Mouse (Mus musculus) ES-Bruce4 (cell line): ENCODE measurements around the gene Zfp3. TPM values are rescaled to one million over a fixed set of nuclear protein-coding genes. Genes with fewer than 3 reads are reported as not detected.

ENCODE experiments used
- H3K27ac ChIP-seq: 2 replicates; pipeline ENCODE4 v1.5.1; 2012; ENCODE audit warnings: low read length, inconsistent platforms; ENCODE audit not compliant: insufficient read depth
- H3K27me3 ChIP-seq: 2 replicates; pipeline ENCODE4 v1.6.1; 2012; ENCODE audit warnings: mild to moderate bottlenecking, low read length, inconsistent platforms; ENCODE audit not compliant: control insufficient read depth, poor library complexity, insufficient read depth, severe bottlenecking
- H3K36me3 ChIP-seq: 2 replicates; pipeline ENCODE4 v1.6.1; 2012; ENCODE audit warnings: inconsistent platforms, mild to moderate bottlenecking, low read length, moderate library complexity; ENCODE audit not compliant: control insufficient read depth, poor library complexity, insufficient read depth, severe bottlenecking
- H3K4me1 ChIP-seq: one replicate; pipeline ENCODE4 v1.8.1; 2011; ENCODE audit warnings: low read length; ENCODE audit not compliant: control insufficient read depth, insufficient read depth
- H3K4me3 ChIP-seq: 2 replicates; pipeline ENCODE4 v1.5.1; 2011; ENCODE audit warnings: low read depth, mild to moderate bottlenecking, low read length
- H3K9ac ChIP-seq: 2 replicates; pipeline ENCODE4 v1.6.1; 2012; ENCODE audit warnings: low read depth, mild to moderate bottlenecking, inconsistent platforms; ENCODE audit not compliant: poor library complexity, severe bottlenecking
- H3K9me3 ChIP-seq: replicated peaks from 2 replicates; pipeline ENCODE4 v1.6.1; 2012; ENCODE audit warnings: mild to moderate bottlenecking, low read length, inconsistent platforms; ENCODE audit not compliant: control insufficient read depth, poor library complexity, insufficient read depth, severe bottlenecking
- CTCF ChIP-seq: IDR thresholded peaks from one replicate; pipeline ENCODE4 v1.8.1; 2011; ENCODE audit warnings: low read depth, low read length
- EP300 ChIP-seq: IDR thresholded peaks from 2 replicates; pipeline ENCODE4 v1.6.1; 2011; ENCODE audit warnings: low read depth, low read length; ENCODE audit not compliant: insufficient read depth
- POLR2A ChIP-seq: IDR thresholded peaks from one replicate; pipeline ENCODE4 v1.8.1; 2011; ENCODE audit warnings: low read length; ENCODE audit not compliant: insufficient read depth
- polyA plus RNA-seq: library from polyadenylated mRNA; stranded (reverse); fragments of >200 nt; gene quantifications from 2 replicates; pipeline ENCODE4 v1.2.4, GENCODE M21; 2011; ENCODE audit warnings: low read depth; ENCODE audit not compliant: missing spikeins, insufficient read depth, insufficient read length

Zfp3 gene
- polyA plus RNA-seq, 1 experiment, result 3.6 TPM

- H3K4me1 ChIP-seq, result no peaks in the 10 kb centered on the region
- H3K9me3 ChIP-seq, result no peaks in the 10 kb centered on the region
- TF ChIP-seq POLR2A (no peak), CTCF (no peak), EP300 (no peak)
- H3K27me3 ChIP-seq, result no peaks in the 10 kb centered on the region
- H3K9ac ChIP-seq, result no peak overlapping the region
- H3K27ac ChIP-seq, result no peak overlapping the region
- no peaks in the 10 kb centered on the region for H3K36me3 ChIP-seq
- H3K4me3 ChIP-seq, result no peak overlapping the region
Observed at GRCm38 (mm10) chr11:70785908-70786307, 21.9 kb downstream of the Zfp3 start.

- TF ChIP-seq CTCF, result no peak
- no peak for TF ChIP-seq POLR2A
- Histone ChIP-seq H3K9me3 (no peaks in the 10 kb centered on the region), H3K4me3 (no peak overlapping the region), H3K9ac (no peak overlapping the region), H3K27ac (no peak overlapping the region), H3K36me3 (no peaks in the 10 kb centered on the region), H3K27me3 (no peaks in the 10 kb centered on the region), H3K4me1 (no peaks in the 10 kb centered on the region)
Observed at GRCm38 (mm10) chr11:70787052-70787451, 23.0 kb downstream of the Zfp3 start.

DNA sequence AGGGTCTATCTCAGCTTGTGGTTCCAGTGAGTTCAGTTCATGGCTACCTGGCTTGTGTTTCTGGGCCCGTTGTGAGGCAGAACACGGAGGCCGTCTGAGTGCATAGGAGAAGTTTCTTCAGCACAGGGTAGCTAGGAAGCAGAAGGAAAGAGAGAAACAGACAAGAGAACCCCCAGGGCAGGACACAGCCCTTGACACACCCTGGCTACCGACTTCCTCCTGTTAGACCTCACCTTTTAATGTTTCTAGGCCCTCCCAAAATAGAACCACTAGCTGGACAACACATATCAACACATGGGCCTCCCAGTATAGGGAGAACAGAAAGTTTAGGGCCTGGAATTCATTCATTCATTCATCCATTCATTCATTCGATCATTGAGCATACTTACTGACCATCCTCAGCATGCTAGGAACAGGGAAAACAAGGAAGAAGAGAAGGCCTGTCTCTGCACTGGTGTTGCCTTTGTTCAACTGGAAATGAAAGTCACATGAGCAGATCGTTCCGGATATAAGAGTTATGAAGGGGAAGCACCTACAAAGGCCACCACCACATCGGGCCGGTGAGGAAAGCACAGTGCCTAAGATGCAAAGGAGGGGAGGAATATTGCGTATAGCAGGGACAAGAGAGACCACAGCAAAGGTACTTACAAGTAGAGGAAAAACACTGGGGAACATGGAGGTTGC lies 25.1 kb downstream of the Zfp3 start:
- no peaks in the 10 kb centered on the region for H3K27me3 ChIP-seq
- H3K9ac ChIP-seq, result no peak overlapping the region
- no peaks in the 10 kb centered on the region for H3K36me3 ChIP-seq
- no peaks in the 10 kb centered on the region for H3K9me3 ChIP-seq
- no peak overlapping the region for H3K27ac ChIP-seq
- no peak overlapping the region for H3K4me3 ChIP-seq
- TF ChIP-seq POLR2A, result no peak
- H3K4me1 ChIP-seq, result no peaks in the 10 kb centered on the region

DNA sequence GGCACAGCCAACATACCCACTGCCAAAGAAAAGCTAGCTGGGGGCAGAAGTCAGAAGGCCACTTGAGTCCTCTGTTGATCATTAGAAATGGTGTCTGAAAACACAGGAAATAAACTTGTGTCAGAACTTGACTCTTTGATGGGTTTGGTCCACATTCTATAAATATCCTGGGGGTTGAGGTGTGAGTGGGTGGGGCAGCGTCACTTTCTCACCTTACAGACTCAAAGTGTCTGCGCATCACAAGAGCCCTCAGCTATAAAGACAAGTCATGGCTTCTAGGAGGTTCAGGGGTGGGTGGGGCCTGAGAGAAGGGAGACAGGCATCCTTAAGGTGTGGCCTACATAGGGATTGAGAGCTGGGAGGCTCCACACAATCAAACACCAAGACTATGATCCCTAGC lies 26.4 kb downstream of the Zfp3 start:
- H3K4me3 ChIP-seq, result no peak overlapping the region
- H3K27ac ChIP-seq, result no peak overlapping the region
- no peaks in the 10 kb centered on the region for H3K4me1 ChIP-seq
- no peaks in the 10 kb centered on the region for H3K9me3 ChIP-seq
- H3K27me3 ChIP-seq, result no peaks in the 10 kb centered on the region
- no peak for TF ChIP-seq POLR2A
- no peak for TF ChIP-seq CTCF
- TF ChIP-seq EP300, result no peak
- no peaks in the 10 kb centered on the region for H3K36me3 ChIP-seq
- no peak overlapping the region for H3K9ac ChIP-seq

GRCm38 (mm10) chr11:70790874-70791551 lies 27.0 kb downstream of the Zfp3 start:
- H3K4me1 ChIP-seq, result no peaks in the 10 kb centered on the region
- H3K36me3 ChIP-seq, result no peaks in the 10 kb centered on the region
- no peak for TF ChIP-seq POLR2A
- no peak for TF ChIP-seq CTCF
- TF ChIP-seq EP300, result no peak
- H3K27ac ChIP-seq, result no peak overlapping the region
- H3K9ac ChIP-seq, result no peak overlapping the region
- H3K4me3 ChIP-seq, result no peak overlapping the region
- H3K9me3 ChIP-seq, result no peaks in the 10 kb centered on the region
- no peaks in the 10 kb centered on the region for H3K27me3 ChIP-seq

DNA sequence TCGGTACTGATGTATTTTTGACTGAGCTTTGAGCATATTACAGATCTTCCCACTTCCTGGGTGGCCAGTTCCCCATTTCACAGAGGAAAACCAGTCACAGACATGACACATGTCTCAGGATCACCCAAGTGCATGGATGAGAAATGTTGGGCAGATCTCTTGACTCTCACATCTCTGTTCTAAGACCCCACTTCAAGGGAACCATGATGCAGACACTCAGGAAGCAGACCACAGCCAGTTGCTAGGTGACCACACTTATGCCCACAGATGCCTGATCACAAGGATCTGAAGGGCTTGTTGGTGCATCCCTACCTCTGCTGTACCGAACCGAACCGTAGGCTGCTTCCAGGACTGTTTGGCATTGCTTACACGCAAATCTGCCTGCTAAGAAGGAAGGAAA lies 27.7 kb downstream of the Zfp3 start:
- no peaks in the 10 kb centered on the region for H3K9me3 ChIP-seq
- H3K27ac ChIP-seq, result no peak overlapping the region
- H3K36me3 ChIP-seq, result no peaks in the 10 kb centered on the region
- no peaks in the 10 kb centered on the region for H3K27me3 ChIP-seq
- no peaks in the 10 kb centered on the region for H3K4me1 ChIP-seq
- TF ChIP-seq POLR2A, result no peak
- TF ChIP-seq EP300, result no peak
- TF ChIP-seq CTCF, result no peak
- H3K9ac ChIP-seq, result no peak overlapping the region
- no peak overlapping the region for H3K4me3 ChIP-seq
